Mouse (Mus musculus) MN1 (cell line): ENCODE data around the gene Slc11a1.

ENCODE experiments used
- DNase-seq: peaks from one replicate; pipeline ENCODE4 v3.0.0-alpha.2; 2016; ENCODE audit warnings: low spot score

The Slc11a1 gene

DNA sequence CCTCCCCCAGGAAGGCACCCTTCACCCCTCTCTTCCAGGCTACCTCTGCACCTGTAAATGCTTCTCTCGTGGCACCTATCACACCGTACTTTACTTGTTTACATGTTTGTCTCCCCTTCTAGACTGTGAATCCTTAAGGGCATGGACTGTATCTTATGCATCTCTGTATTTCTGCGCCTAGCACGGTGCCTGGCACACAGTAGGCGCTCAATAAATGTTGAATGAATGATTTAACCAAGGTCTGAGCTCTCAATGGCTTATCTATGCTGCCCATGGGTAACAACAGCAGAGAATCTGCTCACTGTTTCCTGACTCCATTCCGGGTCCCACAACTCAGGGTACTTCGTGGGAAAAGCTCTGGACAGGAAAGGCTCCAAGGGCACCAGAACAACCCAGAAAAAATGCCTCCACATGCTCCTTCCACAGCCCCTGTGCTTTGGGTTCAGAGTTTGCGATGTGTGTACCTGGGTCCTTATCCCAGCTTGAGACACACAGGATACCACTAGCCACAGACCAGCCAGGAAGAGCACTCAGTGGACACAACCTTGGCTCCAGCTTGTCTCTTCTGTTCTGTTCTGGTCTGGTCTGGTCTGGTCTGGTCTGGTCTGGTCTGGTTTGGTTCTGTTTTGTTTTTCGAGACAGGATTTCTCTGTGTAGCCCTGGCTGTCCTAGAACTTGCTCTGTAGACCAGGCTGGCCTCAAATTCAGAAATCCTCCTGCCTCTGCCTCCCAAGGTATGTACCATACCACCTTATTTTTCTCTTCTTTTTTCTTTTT is 21.4 kb upstream of the Slc11a1 start:
- DNase-seq, result no peak

DNA sequence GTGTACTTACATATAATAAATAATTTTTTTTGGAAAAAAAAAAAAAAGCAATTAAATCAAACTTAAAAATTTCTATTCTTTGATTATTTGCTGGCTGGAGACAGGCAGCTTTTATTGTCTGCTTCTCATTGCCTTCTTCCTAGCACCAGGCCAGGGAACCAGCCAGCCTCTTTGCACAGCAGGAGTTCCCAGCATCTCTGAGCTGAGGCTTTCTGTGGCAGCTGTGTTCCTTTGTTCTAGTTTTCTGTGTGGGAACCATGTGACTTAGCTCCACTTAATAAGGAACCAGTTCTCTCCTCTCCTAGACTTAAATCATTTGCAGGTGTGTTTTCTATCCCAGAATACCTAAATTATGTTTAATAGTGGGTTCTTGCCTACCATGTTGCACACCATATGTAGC is 17.5 kb upstream of the Slc11a1 start:
- DNase-seq, result no peak

DNA sequence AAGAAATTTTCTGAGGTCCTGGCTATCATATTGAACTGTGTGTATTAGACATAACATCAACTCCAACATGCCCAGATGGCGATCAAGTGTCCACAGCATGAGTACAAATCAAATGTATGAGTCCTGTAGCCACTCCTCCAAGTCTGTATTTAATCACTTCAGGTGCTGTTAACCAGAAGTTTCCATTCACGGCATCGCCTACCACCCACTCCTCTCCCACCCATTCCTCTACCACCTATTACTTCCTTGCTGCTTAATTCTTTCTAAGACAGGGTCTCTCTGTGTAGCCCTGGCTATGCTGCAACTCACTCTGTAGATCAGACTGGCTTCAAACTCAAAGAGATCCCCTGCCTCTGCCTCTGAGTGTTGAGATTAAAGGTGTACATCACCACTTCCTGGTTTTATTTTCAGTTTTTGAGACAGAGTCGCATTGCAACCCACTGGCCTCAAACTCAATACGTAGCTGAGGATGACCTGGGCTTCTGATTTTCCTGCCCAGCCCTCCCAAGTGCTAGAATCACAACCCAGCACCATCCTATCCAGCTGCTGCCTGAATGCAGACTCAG is 15.0 kb upstream of the Slc11a1 start:
- no peak for DNase-seq

DNA sequence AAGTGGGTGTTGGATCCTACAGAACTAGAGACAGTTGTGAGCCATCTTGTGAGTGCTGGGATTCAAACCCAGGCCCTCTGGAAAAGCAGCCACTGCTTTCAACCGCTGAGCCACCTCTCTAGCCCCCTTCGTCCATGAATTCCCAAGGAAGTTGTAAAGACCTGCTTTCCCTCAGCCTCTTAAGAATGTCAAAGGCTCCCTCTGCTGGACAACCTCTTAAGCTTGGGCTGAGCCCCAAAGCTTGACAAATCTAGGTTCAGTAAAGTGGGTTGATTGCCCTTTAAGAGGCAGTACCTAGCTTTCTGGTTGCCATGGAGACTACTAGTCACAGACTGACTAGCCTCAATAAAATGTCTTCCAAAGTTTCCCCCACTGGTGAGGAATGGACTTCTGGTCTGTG is 13.2 kb upstream of the Slc11a1 start, which contains the start of gene Catip:
Gene Catip (plus strand): TSS at position 297 of the 400 bp plus-strand sequence.
- peak; percentile 87 for DNase-seq

DNA sequence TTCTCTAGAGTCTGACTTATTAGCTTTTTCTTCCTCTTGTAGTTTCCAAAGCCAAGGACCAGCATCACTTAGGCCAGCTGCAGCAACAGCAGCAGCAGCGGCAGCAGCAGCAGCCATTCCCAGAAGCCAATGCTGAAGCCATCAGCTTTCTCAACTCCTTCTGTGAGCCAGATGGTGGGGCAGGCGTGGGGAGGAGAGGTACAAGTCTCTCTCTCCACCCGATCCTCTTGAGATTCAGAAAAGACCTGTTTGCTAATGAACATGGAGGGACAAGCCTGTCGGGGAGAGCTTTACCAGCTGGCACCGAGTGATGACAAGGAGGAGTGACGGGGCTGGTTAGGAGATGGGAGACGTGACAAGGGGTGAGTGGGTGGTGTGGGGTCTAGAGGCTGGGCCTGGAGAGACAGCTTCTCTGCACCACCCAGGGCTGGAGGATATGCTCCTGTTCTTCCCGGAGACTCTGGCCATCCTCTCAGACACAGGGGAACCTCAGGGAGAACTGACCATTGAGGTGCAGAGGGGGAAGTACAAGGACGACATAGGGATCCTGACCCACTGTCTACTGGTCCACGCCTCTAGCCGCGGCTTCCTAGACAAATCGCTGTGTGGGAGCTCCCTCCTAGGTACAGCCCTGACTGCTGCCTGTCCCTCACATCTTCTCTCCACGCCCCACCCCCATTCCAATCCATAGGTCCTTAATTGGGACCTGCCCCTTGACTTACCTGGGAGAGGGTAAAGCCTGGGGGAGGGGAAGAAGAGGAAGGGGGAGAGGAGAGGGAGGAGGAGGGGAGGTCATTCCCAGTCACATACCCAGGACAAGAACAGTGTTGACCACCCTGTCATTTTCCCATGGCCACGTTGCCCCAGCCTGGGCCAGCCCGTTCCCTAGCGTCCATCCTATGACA is 12.4 kb upstream of the Slc11a1 start:
- DNase-seq, result peak; percentile 17

DNA sequence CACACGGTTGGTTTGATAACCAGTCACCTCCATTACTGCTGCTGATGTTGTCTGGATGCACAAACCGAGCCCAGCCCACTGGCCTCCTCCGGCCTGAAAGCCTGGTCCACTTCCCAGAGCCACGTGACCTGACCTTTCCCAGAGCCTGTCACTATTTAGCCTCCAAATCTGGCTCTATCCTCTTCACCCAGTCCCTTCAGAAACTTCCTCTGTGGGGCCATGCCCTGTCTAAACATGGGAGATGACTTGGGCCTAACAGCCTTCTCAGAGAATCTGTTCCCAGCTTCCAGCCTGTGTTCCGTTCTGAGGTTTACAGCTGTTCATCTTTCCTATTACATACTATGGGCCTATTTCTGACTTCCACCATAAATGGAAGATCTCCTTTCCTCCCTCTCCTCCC is 11.6 kb upstream of the Slc11a1 start:
- no peak for DNase-seq

DNA sequence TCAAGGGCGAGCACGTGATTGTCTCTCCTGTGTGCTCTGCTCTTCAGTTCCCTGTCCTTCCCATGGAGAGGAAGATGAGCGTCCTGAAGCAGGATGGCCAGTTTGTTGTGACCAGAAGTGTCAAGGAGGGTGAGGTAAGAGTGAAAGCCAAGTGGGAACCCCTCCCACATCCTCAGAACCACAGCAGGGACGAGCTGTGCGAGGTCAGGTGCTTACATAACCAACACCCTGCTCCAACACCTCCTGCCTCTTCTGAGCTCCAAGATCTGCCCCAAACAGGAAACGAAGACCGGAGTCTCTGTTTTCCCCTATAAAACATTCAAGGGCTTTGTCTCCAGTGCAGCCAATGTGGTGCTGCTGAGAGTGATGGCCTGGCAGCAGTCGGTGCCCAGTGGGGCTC is 10.7 kb upstream of the Slc11a1 start:
- no peak for DNase-seq

DNA sequence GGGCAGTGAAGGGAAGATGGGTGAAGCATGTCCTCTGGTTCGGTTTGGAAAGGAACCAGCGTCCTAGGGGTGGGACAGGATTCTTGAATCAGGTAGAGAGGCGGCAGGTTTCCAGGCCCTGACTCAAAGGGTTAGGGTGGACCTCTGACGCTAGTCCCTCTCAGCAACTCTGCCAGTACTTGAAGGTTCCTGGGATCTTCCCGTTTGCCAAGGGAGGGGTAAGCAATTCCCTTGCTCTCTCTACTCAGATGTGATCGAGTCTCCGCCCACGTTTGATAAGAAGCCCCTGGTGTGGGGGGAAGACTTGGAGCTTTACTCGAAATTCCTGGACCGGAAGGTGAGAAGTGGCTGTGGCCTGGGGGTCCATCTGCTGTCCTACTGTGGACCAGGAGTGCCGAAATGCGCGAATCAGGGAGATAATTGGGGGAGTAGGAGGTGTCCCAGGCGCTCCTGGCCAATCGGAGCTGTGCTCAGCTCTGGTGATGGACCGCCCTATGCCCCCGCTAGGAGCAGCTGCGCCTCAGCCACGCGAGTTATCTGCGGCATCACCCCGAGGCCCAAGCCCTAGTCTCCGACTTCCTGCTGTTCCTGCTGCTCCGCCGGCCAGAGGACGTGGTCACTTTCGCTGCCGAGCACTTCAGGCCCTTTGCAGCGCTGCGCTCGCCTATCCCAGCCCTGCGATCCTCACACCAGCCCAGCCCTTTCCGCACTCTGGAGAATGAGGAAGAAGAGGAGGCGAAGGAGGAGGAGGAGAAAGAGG is 6.9 kb upstream of the Slc11a1 start:
- no peak for DNase-seq

DNA sequence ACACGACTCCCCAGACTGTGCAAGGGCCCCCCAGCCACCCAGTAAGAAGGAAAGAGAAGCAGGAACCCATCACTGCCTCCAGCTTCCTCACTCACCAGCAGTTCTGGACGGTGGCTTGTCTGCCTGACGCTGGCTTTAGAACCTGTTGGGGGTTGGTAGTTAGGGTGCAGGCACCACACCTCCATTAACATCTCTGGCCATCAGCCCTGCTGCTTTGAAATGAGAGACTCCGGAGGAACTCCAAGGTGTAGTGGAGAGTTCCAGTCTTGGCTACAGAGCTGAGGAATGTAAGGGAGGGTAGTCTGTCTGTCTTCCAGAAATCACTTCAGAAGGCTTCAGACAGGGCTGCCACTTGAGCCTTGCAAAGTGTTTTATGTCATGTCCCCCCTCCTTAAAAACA is 5.0 kb upstream of the Slc11a1 start:
- DNase-seq, result no peak

DNA sequence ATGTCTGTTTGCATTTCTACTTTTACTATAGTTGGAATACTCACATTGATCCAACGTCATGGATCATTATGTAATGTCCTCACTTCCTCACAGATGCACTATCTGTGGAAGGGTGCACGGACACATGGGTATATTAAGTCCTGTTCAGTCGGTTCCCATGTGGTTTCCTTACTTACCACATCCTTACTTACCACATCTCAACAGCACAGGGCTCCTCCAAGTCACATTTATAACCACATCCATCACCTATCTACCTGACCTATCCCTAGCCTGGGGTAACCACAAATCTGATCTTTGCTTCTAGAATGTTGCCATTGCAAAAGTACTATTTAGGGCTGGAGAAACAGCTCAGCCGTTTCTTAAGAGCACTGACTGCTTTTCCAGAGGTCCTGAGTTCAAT is 1.6 kb upstream of the Slc11a1 start:
- no peak for DNase-seq

DNA sequence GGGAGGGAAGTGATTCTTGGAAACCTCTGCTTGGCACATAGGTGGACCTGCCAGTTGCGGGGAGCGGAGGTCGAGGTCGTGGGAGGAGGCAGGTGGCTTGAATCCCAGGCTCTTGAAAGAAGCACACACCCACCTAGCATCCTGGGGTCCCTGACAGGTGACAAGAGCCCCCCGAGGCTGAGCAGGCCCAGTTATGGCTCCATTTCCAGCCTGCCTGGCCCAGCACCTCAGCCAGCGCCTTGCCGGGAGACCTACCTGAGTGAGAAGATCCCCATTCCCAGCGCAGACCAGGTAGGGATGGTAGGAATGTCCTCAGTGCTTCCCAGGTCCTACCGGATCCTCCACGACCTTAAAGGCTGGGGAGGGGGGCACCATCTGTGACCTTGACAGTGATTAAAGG is 566 bp downstream of the Slc11a1 start:
- no peak for DNase-seq

DNA sequence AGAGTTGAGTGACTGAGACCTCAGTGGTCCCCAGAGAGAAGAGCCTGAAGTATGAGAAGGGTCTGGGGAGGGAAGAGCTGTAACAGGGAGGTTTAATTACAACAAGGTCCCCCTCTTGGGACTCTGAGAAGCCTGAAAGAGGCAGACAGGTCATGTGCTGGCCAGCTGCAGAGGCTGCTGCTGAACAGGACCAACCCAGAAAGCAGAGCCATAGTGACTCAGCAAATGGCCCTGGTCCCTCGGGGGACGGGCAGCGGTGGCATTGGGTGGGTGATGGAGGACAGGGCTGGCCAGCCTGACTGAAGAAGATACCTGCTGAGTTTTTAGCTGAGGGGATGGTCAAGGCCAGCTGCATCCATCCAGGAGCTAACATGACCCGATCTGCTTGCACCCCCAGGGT is 1.4 kb downstream of the Slc11a1 start:
- peak; percentile 76 for DNase-seq

DNA sequence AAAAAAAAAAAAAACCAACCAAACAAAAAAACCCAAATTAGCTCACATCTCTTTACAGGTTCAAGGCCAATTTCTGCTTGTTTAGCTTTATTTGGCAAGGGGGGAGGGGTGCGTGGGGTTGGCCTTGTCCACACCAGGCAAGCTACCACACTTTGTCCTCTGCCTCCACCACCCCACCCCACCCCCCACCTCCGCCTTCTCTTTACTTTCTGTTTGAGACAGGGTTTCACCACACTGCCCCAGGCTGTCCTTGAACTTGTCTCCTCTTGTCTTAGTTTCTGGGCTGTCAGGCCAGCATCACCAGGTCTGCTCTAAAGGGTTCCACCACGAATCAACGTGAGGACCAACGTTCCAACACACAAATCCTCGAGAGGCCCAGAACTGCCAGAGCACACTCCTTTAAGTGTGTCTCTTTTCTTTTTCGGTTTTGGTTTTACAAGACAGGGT is 4.1 kb downstream of the Slc11a1 start:
- DNase-seq, result no peak

DNA sequence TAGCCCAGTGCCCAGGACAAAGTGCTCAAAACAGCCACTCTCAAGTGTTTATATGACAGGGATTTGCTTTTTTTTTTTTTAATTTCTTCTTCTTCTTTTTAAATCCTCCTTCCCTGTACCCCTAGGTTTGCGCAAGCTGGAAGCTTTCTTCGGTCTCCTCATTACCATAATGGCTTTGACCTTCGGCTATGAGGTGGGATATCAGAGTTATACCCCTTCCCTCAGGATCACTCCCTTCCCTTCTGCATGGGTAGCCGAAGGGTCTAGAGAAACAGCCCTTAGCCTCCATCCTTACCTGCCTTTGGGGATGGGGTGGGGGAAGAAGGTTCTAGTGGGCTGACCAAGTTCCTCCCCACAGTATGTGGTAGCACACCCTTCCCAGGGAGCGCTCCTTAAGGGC is 5.5 kb downstream of the Slc11a1 start:
- DNase-seq, result no peak

DNA sequence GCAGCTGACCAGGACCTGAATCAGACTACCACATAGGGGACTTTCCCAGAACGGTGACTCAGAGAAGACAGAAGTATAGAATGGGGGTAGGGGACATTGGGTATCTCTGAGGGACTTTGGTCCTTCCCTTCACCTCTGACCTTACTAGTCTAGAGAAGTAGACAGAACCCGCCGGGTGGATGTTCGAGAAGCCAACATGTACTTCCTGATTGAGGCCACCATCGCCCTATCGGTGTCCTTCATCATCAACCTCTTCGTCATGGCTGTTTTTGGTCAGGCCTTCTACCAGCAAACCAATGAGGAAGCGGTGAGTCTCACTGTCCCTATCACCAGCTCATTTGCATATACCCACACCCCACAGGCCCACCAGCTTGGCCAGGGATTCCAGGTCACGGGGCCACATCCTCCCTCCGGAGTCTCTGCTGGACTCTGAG is 6.6 kb downstream of the Slc11a1 start:
- no peak for DNase-seq

DNA sequence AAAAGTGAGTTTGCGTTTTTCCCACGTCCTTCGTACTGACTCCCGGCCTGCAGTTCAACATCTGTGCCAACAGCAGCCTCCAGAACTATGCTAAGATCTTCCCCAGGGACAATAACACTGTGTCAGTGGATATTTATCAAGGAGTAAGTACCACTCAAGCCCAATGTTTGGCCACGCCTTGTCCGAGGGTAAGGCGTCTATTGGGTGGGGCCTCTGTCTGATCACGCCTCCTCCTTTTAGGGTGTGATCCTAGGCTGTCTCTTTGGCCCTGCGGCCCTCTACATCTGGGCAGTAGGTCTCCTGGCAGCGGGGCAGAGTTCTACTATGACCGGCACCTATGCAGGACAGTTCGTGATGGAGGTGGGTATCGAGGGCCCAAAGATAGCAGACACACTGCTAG is 8.4 kb downstream of the Slc11a1 start:
- no peak for DNase-seq

DNA sequence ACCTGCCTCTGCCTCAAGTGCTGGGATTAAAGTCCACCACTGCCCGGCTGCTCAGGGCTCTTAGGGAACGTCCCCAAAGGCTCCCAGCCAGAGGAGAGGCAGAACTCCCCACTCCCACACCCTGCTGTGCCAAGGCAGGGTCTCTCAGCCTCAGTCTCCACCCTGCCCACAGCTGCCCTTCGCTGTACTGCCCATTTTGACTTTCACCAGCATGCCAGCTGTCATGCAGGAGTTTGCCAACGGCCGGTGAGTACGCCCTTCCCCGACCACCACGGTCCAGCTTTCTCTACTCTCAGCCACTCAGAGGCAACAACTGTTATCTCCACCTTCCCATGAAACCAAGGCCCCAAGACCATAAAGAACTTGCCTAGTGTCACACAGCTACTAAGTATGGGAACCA is 9.5 kb downstream of the Slc11a1 start:
- no peak for DNase-seq

DNA sequence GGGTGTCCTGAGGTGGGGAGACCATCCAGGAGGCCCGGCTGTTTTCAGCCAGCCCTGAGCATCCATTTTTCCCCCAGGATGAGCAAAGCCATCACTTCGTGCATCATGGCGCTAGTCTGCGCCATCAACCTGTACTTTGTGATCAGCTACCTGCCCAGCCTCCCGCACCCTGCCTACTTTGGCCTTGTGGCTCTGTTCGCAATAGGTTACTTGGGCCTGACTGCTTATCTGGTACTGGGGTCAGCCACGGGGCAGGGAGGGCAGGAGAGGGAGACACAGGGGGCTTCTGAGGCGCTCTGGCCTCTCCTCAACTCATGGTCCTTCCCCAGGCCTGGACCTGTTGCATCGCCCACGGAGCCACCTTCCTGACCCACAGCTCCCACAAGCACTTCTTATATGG is 10.1 kb downstream of the Slc11a1 start:
- DNase-seq, result no peak

DNA sequence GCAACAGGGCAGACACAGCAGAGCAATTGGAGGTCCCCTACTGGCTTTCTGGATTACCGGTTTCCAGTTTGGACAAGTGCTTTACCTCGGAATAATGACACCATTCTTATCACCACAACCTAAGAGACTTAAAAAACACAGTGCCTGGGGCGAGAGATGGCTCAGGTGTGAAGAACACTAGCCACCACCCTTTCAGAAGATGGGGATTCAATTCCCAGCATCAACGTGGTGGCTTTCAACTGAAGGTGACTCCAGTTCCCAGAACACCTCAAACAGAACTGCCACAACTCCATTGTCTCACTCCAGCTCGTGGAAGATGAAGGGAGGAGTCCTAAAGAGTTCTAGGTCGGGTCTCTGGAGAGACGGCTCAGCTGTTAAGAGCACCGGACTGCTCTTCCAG is 10.5 kb downstream of the Slc11a1 start:
- no peak for DNase-seq

DNA sequence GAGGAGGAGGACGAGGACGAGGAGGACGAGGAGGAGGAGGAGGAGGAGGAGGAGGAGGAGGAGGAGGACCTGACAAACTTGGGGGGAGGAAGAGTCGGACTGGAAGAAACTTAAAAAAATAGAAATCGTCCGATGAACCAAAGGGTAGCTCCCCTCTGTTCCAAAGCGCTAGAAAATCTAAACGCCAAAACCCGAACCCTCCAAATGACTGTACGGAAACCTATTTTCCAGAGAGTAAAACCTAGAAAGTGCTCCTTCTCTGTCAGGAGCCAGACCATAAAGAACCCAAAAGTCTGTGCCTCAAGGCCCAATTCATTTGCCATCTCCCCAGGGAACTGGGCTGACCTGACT is 11.3 kb downstream of the Slc11a1 start:
- DNase-seq, result no peak

DNA sequence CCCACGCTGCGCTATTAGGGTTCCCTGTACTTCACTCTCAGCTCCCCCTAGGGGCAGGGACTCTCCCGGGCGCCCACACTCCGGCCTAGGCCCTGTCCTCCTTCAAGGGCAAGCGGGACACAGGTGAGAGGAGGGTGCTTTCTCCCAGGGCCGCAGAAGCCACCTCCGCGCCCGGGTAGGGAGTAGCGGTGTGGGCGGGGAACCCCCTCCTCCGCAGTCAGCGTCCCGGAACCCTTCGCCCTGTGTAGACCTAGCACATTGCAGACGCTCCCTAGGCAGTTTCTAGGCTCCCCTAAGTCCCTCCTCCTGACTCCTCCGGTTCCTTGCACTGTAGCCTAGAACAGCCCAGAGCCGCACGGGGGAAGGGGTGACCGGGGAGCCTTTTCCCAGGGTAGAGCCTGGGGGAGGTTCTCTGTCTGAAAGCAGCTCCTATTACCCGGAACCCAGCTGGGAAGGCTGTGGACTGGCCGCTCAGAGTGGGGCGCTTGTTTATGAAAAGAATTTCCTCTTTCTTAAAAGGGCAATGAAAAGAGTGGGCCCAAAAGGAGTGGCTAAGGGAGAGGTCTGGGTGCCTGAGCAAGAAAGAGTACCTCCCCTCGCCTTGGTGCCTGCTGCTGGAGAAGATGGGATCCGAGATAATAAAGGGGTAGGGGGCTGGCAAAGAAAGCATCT is 11.9 kb downstream of the Slc11a1 start:
- DNase-seq, result peak; percentile 95
